Mouse (Mus musculus): Measurements from ENCODE around the gene Mrpl24.

DNA sequence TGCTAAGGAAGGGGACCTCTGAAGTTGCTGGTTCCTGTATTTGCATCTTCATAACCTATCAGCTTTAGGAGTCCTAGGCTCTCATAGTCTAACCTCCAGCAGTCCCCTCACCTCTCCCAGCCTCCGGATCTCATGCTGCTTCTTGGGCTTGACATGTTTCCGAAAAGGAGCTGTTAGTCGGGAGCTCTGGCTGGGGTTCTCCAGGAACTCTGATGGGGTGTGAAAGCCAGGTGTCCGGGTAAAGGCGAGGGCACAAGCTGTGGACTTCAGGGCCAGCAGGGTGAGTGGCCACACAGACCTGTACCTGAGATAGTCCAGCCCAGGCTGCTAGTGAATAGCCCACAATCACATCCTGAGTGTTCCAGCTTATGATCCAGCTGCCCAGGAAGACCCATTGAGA is 8.1 kb downstream of the Mrpl24 start:
- TF ChIP-seq CTCF (IDR thresholded peaks at IDR 0.05; ENCODE audit: low read depth): no peak
- TF ChIP-seq EP300 (IDR thresholded peaks at IDR 0.05; ENCODE audit: low read depth): no peak

Measured in liver, postnatal 0 days (tissue).